Mouse (Mus musculus): Measurements from ENCODE around the gene Ablim2.

The Ablim2 gene

DNA sequence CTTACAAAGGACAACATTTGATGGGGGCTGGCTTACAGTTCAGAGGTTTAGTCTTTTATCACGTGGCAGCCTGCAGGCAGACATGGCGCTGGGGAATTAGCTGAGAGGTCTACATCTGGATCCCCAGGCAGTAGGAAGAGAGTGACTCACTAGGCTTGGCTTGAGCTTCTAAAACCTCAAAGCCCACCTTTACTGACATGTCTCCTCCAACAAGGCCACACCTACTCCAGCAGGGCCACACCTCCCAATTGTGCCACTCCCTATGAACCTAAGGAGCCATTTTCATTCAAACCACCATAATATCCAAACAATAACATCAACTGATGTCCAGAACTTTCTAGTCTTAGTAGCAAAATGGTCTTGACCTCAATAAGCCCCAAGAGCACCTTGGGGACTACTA, 12.6 kb downstream of the Ablim2 start:
- DNase-seq (ENCODE audit: low read depth, low spot score) = peak; percentile 67

DNA sequence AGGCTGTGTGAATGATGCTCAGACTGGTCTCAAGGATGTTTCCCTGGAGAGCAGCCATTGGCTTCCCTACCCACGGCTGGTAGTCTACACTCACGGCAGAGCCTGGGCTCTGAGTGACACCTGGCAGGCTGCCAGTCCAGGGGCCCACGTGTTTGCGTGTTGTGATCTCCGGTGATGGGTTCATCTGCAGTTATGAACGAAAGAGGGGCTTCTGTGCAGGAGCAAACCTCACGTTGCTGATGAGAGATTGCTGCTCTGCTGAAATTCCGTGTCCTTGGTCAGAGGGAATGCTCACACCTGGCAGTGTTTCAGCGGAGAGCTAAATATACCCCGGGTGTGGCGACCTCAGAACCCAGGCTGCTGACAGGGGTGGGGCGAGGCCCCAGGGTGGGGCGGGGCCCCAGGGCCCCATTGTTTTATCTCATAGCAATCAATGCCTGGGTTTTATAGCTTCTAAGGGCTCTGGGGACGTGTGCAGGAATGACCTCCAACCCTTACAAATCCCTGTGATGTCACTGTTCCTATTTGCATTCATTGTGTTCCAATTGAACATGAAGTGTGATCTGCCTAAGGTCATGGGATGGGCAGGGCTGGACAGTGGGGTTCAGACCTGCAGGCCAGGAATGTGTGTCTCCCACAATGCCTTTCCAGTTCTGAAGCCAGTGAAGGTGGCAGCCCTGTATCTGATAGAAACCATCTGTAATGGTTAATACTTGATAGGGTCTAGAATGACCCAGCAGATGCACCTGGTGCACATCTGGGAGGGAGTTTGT, 13.4 kb downstream of the Ablim2 start:
- peak; percentile 87 for DNase-seq (ENCODE audit: low read depth, low spot score)

DNA sequence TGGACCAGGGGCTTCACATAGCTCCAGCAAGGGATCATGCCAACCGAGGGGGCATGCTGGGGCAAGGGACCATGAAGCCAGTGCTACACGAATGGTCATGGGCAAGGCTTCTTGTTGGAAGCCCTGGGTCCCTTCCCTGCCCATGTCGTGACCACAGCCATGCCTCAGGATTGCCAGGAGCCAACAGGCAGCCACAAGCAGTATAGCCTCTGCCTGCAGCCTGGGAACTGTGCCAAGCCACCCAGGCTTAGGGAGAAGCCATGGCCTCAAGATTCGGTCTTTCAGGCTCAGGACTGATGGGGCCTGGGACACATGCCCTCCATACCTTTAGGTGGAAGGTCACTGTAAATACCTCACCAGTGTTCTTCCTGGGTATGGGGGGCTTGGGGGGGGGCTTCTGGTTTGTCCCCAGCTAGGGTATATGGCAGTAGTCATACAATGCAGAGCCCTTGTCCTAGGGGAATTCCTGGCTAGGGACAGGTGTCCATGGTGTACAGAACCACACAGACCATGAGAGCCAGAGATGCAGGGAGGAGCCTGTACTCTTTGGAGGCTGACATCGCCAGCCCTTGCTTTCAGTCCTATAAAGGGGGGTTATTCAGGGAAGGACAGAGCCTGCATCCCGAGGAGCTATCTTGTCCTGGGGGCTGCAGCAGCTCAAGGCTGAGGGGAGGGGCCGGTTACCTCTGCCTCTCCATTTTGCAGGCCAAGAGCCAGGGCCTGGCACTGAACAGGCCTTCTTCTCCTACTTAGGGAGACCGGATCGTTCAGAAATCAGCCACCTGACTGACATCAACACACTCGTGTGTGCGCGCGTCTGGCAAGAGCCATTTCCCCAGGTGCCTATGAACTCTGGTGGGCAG, 15.8 kb downstream of the Ablim2 start:
- no peak for DNase-seq (ENCODE audit: low read depth, low spot score)

DNA sequence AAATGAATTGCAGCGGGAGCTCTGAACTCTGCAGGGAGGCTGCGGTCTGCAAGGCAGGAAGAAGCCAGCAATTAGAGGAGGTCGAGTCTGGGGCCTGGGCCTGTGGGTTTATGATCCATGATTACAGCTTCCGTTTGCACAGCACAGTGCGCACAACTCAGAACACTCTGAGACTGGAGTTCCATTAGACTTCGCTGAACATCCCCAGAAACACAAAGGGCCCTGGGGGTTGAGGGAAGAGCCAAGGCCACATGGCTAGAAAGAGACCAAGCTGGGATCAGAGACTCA, 16.4 kb downstream of the Ablim2 start:
- DNase-seq (ENCODE audit: low read depth, low spot score) = no peak

DNA sequence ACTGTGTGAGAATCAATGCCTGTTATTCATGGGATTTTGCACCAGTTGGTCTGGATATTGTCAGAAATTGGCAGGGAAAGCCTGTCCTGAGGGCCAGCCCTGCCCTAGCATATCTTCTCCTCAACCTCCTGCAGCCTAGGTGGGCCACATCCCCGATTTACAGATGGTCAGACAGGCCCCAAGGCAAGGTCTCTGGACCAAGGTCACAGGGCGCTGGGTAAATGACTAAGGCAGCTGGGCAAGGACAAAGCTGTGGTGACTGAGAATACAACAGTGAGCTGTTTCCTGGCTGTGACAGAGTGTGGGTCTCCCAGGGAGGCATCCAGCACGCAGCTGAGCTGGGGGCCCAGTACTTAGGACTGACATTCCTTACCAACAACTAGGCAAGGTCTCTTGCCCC, 23.4 kb downstream of the Ablim2 start:
- no peak for DNase-seq (ENCODE audit: low read depth, low spot score)

DNA sequence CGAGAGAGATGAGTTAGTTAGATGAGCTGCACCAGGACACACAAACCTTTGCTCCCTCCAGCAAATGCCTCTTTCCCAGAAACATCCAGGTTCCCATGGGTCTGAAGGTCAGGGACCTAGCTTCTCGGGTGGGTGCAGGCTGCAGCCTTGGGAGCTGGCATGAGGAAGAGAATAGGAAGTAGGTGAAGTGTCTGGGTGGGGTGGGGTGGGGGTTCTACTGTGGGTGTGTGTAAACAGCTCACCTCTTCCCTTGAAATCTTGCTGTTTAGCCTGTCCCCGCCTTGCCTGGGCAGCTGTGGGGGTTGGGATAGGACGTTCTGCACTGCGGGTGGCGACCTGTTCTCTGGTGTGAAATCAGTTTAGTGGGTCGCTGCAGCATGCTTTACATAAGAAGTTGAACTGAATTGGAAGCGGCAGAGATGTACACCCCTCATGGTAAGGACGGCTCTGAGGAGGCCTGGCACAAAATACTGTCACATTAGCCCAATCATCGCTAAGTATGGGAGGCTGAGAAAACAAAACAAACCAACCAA, 25.0 kb downstream of the Ablim2 start:
- DNase-seq (ENCODE audit: low read depth, low spot score) = peak; percentile 52

DNA sequence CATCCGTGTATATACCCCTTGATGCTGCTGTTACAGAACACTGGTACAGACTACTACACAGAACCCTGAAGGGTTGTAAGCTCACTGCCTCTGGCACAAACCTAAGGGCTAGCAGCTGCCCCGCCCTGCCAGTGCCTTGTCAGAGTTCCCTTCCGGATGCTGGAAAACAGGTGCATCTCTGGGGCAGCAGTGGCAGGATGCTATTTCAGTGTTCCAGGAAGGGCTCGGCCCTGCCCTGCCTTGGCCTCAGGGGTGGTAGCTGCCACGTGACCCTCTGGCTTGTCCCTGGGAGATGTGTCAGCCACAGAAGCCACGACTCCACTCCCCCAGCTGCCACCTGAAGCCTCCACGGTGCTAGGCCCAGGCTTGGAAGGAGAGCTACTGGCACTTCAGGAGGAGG, 28.2 kb downstream of the Ablim2 start:
- DNase-seq (ENCODE audit: low read depth, low spot score) = no peak

DNA sequence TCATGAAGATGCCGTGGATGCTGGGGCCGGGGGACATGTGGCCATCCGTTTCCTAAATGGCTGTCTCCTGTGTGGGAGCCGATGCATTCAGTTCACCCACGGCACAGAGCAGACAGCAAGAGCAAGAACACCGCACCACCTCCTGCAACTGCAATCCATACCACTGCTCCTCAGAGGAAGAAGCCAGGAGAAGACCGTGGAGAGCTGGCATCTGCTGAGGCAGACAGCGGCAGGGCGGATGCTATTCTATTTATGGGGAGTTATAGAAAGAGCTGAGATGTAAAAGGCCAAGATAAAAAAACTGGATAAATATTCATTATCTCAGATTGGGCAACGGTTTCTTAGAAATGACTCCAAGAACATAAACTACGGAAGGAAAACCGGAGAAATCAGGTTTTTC, 30.2 kb downstream of the Ablim2 start:
- no peak for DNase-seq (ENCODE audit: low read depth, low spot score)

DNA sequence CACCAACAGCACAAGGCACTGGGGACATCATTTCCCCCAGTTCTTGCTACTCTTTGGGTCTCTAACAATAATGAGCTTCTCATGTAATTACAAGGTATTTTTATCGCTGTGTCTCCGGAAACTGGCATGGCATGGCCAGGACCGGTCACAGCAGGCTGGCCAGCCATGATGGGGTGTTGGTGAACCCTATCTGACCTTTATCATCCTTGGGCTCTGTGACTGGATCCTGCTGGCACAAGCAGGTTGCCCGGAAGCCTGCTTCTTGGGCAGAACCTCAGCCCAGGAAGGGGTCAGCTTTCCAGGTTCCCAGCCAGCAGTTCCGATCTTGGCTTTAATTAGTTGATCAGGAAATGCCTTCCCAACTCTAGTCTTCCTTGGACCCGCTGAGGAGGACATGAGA, 31.0 kb downstream of the Ablim2 start:
- no peak for DNase-seq (ENCODE audit: low read depth, low spot score)

DNA sequence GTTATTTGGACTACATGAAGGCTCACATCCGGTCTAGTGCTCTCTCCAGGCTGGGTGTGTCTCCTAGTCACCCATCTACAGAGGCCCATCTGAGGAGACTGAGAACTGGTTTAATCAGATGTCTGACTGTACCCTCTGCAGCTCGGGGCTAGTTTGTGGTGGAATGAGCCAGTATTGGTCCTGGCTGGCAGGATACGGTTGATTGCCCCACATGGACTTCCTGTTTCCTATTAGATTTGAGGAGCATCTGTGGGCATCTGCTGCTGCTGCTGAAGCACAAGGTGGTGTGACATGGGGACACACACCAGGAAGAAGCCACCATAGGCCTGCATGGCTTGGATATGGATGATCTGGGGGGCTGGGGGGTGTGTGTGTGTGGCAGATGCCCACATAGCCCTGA, 32.0 kb downstream of the Ablim2 start:
- peak; percentile 36 for DNase-seq (ENCODE audit: low read depth, low spot score)

DNA sequence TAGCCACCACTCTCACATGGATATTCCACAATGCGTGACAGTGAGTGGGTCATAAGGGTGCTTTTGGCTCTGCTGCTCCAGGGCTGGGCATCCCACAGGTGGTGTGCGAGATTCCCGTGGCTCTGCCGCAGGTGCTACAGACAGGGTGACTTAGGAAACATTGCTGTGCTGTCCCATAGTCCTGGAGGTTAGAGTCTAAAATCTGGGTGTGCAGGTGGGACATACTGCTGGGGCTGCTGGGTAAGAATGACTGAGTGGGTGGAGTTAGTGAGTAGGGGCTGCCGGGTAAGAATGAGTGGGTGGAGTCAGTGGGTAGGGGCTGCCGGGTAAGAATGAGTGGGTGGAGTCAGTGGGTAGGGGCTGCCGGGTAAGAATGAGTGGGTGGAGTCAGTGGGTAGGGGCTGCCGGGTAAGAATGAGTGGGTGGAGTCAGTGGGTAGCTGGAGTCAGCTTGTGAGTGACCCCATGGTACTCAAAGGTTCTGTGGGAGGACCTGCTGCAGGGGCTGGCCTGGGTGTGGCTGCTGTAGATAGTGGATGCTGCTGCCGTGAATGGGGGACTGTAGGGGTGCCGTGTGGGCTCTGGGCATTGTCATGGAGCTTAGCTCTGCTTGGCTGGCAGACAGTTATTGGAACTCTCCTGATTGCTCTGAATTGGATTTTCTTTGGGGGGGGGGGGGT, 32.8 kb downstream of the Ablim2 start:
- DNase-seq (ENCODE audit: low read depth, low spot score) = peak; percentile 89

DNA sequence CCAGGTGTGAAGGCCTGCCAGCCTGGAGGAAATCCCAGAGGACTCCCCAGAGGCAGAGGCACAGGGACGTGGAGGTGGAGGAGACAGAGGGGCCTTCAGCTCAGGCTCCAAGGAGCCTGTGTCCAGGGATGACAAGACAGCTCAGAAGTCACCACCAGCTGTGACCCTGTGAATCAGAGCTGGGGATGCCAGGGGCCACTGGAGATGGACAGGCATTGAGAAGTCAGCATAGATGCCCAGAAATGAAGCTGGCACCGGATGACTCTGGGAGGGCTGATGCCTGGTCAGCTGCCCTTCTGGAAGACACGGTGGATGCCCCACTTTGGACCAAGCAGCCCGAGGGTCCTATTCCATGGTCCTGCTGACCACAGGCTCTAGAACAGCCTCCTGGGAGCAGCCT, 36.3 kb downstream of the Ablim2 start:
- DNase-seq (ENCODE audit: low read depth, low spot score) = no peak

DNA sequence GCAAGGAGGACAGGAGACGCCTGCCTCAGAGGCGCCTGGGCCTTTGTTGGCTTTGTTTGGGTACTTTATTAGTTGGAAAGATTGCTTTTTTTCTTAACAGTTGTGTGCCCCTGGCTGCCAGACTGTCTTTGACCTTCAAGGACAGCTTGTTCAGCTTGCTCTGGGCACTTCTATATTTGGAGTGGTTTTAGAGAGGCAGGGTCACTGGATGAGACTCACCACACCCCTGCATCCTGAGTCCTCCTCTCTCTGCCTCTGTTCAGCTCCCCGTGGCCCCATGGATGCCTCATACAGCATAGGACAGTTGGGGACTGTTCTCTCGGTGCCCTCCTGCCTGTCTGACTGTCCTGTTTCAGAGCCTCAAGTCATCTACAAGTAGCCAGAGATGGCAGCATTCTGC, 37.3 kb downstream of the Ablim2 start:
- no peak for DNase-seq (ENCODE audit: low read depth, low spot score)

DNA sequence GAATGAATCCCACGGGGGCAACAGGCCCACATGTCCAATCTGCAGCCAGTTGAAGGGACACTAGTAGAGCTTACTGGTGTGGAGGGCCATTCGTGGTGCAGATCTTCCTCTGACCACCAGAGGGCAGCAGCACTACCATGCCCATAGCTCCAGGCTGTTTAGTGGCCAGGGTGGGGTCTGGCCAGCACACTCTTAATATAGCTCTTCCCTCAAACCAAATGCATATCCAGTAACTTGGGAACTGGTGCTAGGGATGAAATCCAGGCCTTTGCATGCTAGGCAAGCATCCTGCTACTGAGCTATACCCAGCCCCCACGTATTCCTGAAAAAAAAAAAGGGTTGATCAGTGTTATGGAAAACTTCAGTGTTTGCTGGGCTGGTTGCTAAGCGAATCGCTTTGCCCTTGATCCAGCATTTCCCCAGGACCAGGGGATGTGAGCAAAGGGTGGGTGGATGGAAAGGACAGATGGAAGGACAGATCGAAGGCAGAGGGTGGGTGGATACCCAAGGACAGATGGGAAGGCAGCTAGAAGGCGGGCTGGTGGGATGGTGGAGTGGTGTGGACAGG, 37.9 kb downstream of the Ablim2 start:
- DNase-seq (ENCODE audit: low read depth, low spot score) = peak; percentile 73

DNA sequence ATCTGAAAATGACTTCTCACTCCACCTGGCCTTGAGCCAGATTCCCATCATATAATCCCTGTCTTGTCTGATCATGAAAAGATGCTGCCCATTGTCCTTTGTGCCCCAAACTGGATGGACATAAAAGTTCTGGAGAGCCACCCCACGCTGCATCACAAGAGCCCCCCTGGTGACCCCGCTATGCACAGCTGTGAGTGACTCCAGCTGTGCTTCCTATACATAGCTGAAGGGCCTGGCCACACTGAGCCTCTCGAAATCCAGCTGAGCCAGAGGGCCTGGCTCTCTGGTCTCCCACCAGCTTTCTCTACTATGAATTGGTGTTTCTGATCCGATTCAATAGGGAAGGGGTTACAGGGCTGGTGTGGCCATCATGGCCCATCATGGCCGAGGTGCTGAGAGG, 38.5 kb downstream of the Ablim2 start:
- no peak for DNase-seq (ENCODE audit: low read depth, low spot score)

DNA sequence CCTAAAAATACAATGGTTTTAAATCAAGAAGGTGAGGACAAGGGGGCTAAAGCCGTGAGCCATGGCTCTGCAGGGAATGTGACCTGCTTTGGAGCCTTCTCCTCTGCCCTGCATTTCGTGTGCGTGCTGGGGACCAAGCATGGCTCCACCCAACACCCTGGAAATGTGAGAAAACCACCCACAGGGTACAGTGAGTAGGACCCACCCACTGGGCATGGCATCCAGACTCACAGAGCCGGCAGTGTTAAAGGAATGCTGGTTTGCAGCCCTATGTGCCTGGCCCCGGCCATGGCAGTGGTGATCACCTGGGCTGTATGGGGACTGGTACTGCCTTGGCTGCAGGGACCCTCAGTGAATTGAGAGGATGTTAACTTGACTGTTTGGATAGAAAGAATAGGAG, 41.4 kb downstream of the Ablim2 start:
- no peak for DNase-seq (ENCODE audit: low read depth, low spot score)

DNA sequence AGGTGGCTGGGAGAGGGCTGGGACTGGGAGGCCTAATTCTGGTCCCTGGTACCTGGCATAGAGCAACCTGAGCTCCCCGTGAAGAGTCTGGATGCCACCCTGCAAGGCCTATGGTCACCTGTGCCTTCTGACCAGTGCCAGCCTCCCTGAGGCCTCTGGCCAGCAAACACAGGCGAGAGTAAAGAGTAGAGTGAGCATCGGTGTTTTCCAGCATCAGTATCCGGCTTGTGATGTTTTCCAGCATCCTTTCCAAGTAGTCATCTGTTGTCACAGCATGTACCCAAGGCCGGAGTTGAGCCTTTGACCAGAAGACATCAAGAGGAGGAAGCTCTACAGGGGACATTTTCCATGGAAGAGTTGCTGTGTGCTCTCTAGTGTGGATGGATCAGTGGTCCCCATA, 45.7 kb downstream of the Ablim2 start:
- no peak for DNase-seq (ENCODE audit: low read depth, low spot score)

DNA sequence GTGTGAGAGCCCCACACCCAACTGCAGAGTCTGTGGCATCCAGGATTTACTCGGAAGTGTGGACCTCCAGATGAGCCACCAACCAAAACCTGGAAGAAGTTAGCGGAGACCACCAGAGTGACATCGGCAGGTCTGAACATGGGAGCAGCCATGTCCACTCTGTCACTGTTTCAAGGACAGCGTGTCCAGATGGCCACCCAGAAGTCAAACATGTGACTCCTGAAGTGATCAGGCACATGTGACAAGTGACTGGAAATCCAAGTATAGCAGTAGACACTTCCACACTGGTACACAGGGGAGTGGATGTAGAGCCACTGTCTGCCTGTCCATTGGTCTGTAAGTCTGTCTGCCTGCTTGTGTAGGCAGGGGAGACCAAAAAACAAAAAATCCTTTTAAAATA, 47.0 kb downstream of the Ablim2 start:
- no peak for DNase-seq (ENCODE audit: low read depth, low spot score)

DNA sequence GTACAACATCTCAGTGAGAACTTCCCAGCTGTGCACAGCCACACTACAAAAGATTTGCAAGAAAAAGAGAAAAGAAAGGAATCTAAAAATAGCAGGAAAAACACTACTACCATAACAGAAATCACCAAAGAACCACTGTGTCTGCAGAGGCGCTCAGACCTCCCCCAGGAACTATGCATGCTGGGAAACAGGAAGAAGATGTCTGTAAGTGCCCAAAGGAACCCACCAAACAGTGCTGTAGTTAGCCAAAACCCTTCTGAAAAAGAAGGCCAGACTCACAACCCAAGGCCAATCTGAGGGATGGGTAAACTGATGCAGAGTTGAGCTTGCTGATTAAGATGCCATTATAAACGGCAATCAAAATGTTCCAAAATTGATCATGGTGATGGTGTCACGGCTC, 47.5 kb downstream of the Ablim2 start:
- no peak for DNase-seq (ENCODE audit: low read depth, low spot score)

DNA sequence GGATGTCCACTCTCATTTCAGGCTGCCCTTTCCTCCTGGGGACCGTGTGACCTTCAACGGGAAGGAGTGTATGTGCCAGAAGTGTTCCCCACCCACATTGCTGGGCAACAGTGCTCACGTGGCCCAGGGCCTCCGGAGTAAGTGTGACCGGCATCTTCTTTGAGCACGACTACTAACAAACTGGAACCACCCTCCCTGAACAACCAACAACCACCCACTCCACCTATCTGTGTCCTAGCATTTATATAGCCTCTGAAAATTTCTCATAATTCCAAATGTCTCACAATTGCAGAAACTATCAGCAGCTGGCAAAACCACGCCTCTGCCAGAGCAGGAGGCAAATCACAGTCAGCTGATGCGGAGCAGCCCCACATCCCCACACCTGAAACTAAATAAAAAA, 49.3 kb downstream of the Ablim2 start:
- no peak for DNase-seq (ENCODE audit: low read depth, low spot score)

DNA sequence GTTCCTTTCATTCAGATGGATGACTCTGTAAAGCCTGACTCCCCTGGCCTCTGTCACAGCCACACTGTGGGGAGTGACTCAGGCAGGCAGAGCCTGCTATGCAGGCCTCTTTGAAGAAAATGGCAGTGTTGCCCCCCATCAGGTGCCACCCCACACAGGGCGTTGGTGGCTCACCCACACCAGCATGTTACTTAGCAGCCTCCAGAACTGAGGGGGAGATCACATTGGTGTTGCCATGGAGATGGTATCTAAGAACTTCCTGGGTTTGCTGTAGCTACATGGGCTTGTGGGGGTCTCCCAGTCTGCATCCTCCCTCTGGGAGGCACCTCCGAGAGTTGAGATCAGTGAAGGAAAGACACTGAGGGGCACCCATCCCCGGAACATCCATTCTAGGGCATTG, 52.8 kb downstream of the Ablim2 start:
- DNase-seq (ENCODE audit: low read depth, low spot score) = no peak

DNA sequence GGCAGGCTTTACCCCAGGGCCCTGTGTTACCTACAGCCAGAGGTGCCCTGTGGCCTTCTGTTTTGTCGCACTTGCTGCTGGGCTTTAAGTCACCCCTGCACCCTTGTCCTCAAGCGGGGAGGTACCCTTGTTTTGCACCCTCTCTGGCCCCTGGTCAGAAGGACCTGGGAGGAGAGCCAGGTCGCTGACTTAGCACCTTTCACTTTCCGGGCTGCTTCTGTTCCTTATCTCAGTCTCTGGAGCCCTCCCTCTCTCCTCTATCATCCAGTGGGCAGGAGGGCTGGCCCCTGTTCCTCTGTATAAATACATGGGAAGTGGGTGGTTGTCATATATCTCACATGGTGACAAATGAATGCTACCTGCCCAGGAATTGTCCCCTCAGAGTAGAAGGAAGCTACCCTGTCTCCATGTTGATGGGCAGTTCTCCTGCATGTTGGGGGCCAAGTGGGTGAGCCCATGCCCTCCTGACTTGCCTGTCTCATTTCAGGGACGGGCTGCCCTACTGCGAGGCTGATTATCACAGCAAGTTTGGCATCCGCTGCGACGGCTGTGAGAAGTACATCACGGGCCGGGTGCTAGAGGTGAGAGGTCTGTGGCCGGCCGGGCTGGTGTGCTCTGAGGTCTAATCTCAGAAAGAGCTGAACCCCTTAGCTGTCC, 54.1 kb downstream of the Ablim2 start:
- DNase-seq (ENCODE audit: low read depth, low spot score) = no peak
